Mouse (Mus musculus): ENCODE data around the gene Lpar2.

DNA sequence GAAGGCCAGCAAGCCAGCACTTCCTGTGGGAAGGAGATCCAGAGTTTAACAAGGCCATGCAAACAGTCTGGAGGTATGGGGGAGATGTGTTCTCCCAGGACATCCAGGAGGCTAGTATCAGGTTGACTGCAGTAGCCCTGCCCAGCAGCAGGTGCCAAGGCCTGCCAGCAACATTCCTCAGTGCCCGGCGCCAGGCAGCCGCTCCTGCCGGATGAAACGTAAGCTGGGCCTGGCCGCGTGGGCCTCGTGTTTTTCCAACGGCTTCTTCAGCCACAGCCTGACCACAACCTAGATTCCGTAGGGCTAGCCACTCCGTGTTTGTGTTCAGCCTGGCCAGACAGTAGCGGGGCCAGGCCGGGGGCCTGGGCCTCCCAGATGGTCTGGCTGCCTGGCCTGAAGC, 52.4 kb downstream of the Lpar2 start:
- TF ChIP-seq EP300 (IDR thresholded peaks at IDR 0.05; ENCODE audit: low read depth in 1 of 2, low read length in 2 of 2) (no peak), CTCF (IDR thresholded peaks at IDR 0.05 in 2 of 3, conservative IDR thresholded peaks at IDR 0.05 in 1 of 3; ENCODE audit: control insufficient read depth in 1 of 3, insufficient read depth in 1 of 3, low read depth in 2 of 3, low read length in 3 of 3, poor library complexity in 1 of 3, severe bottlenecking in 1 of 3) (no peak), USF1 (IDR thresholded peaks at IDR 0.05; ENCODE audit: low read depth, low read length) (no peak), ZKSCAN1 (IDR thresholded peaks at IDR 0.05; ENCODE audit: low read depth, low read length) (no peak), SMC3 (IDR thresholded peaks at IDR 0.05; ENCODE audit: low read depth, low read length) (no peak), POLR2A (IDR thresholded peaks at IDR 0.05; ENCODE audit: control insufficient read depth in 1 of 2, insufficient read depth in 1 of 2, low read depth in 1 of 2, low read length in 2 of 2, poor library complexity in 1 of 2) (no peak), MEF2A (IDR thresholded peaks at IDR 0.05; ENCODE audit: extremely low read depth, insufficient replicate concordance, low read depth, low read length, poor library complexity, severe bottlenecking) (no peak), CHD1 (IDR thresholded peaks at IDR 0.05; ENCODE audit: low read depth, low read length) (no peak), POLR2AphosphoS2 (IDR thresholded peaks at IDR 0.05; ENCODE audit: low read length) (no peak), SIN3A (IDR thresholded peaks at IDR 0.05; ENCODE audit: low read length) (no peak), MAFK (IDR thresholded peaks at IDR 0.05; ENCODE audit: borderline replicate concordance, low read depth, low read length) (no peak)

Measured in MEL (cell line).